Mouse (Mus musculus) midbrain, embryonic 15.5 days (tissue): ENCODE measurements around the gene Thoc5. TPM values are rescaled to one million over a fixed set of nuclear protein-coding genes. Genes with fewer than 3 reads are reported as not detected.

Experiments used
- ATAC-seq: fragments of 200-750 bp; cut with Nextera tagmentation; replicated peaks from 2 replicates; pipeline ENCODE4 v1.8.0; 2017; ENCODE audit warnings: moderate TSS enrichment
- H3K27ac ChIP-seq: fragments of 300-500 bp; sonication (generic); 2 replicates; pipeline ENCODE4 v1.5.1; 2015; ENCODE audit warnings: mild to moderate bottlenecking, inconsistent platforms
- H3K27me3 ChIP-seq: fragments of 300-500 bp; sonication (generic); replicated peaks from 2 replicates; pipeline ENCODE4 v1.6.1; 2015; ENCODE audit warnings: inconsistent platforms
- H3K36me3 ChIP-seq: fragments of 300-500 bp; sonication (generic); replicated peaks from 2 replicates; pipeline ENCODE4 v1.6.1; 2015; ENCODE audit warnings: inconsistent platforms
- H3K4me1 ChIP-seq: fragments of 300-500 bp; sonication (generic); 2 replicates; pipeline ENCODE4 v1.6.1; 2015; ENCODE audit warnings: inconsistent platforms
- H3K4me2 ChIP-seq: fragments of 300-500 bp; sonication (generic); 2 replicates; pipeline ENCODE4 v1.6.1; 2015; ENCODE audit warnings: inconsistent platforms, mild to moderate bottlenecking, moderate library complexity
- H3K4me3 ChIP-seq: fragments of 300-500 bp; sonication (generic); 2 replicates; pipeline ENCODE4 v1.5.1; 2015; ENCODE audit warnings: mild to moderate bottlenecking, inconsistent platforms
- H3K9ac ChIP-seq: fragments of 300-500 bp; sonication (generic); 2 replicates; pipeline ENCODE4 v1.6.1; 2015; ENCODE audit warnings: mild to moderate bottlenecking, inconsistent platforms
- H3K9me3 ChIP-seq: fragments of 300-500 bp; sonication (generic); 2 replicates; pipeline ENCODE4 v1.6.1; 2016; ENCODE audit warnings: inconsistent platforms
- WGBS: fragments of 180-500 bp; shearing (Covaris S2); methylation state at CpG from one replicate; pipeline ENCODE4 v1.1.7; 2015; ENCODE audit warnings: mixed read lengths; 5-methylcytosine and 5-hydroxymethylcytosine counted together
- microRNA-seq: library from miRNA; unstranded; fragments of <30 nt; microRNA quantifications from one replicate; pipeline ENCODE4, GENCODE M21; 2016
- polyA plus RNA-seq: library from polyadenylated mRNA; unstranded; fragments of >200 nt; fragmentation: Nextera tagmentation; extraction: Ambion mirVana; gene quantifications from 2 replicates; pipeline ENCODE4 v1.2.1, GENCODE M21; 2015

Gene Thoc5
- polyA plus RNA-seq, 1 experiment from 2014 or later = 59.7 TPM

GRCm38 (mm10) chr11:4966325-4966724, 71.2 kb downstream of the Thoc5 start:
- 35% methylated on average over 2 of the region's 2 CpGs for WGBS
- no peaks in the 10 kb centered on the region for H3K27me3 ChIP-seq

GRCm38 (mm10) chr11:4966888-4967287, 71.8 kb downstream of the Thoc5 start:
- Histone ChIP-seq H3K36me3 (no peaks in the 10 kb centered on the region), H3K27ac (no peak overlapping the region), H3K27me3 (no peaks in the 10 kb centered on the region), H3K9me3 (no peaks in the 10 kb centered on the region), H3K9ac (no peak overlapping the region), H3K4me3 (no peak overlapping the region), H3K4me2 (no peak overlapping the region), H3K4me1 (peaks cover 3% of the 10 kb centered on the region; the same call in 1 of the 2 replicates)
- WGBS = 62% methylated on average over 5 of the region's 5 CpGs
- no peak for ATAC-seq

More at GRCm38 (mm10) chr11:4966325-4966724, 71.2 kb downstream of the Thoc5 start:
- peaks cover 3% of the 10 kb centered on the region; the same call in 1 of the 2 replicates for H3K4me1 ChIP-seq
- H3K9ac ChIP-seq = no peak overlapping the region
- no peaks in the 10 kb centered on the region for H3K9me3 ChIP-seq
- no peaks in the 10 kb centered on the region for H3K36me3 ChIP-seq
- no peak for ATAC-seq
- no peak overlapping the region for H3K27ac ChIP-seq
- no peak overlapping the region for H3K4me3 ChIP-seq
- H3K4me2 ChIP-seq = no peak overlapping the region

- no peak overlapping the region for H3K4me3 ChIP-seq
- H3K4me1 ChIP-seq = peaks cover 3% of the 10 kb centered on the region; the same call in 1 of the 2 replicates
- no peaks in the 10 kb centered on the region for H3K36me3 ChIP-seq
- H3K27ac ChIP-seq = no peak overlapping the region
- no peak for ATAC-seq
- H3K4me2 ChIP-seq = no peak overlapping the region
- H3K9ac ChIP-seq = no peak overlapping the region
- H3K27me3 ChIP-seq = no peaks in the 10 kb centered on the region
- WGBS = 42% methylated on average over 2 of the region's 2 CpGs
- H3K9me3 ChIP-seq = no peaks in the 10 kb centered on the region
Measured at GRCm38 (mm10) chr11:4967549-4967948, 72.4 kb downstream of the Thoc5 start.

GRCm38 (mm10) chr11:4968376-4968775, 73.3 kb downstream of the Thoc5 start:
- WGBS = 82% methylated on average over 10 of the region's 10 CpGs
- no peak overlapping the region for H3K9ac ChIP-seq
- no peak for ATAC-seq
- H3K4me3 ChIP-seq = no peak overlapping the region
- no peak overlapping the region for H3K4me2 ChIP-seq
- no peaks in the 10 kb centered on the region for H3K27me3 ChIP-seq
- H3K4me1 ChIP-seq = no peaks in the 10 kb centered on the region
- H3K36me3 ChIP-seq = no peaks in the 10 kb centered on the region
- no peaks in the 10 kb centered on the region for H3K9me3 ChIP-seq
- no peak overlapping the region for H3K27ac ChIP-seq

GRCm38 (mm10) chr11:4972967-4973870, 78.1 kb downstream of the Thoc5 start:
- 57% methylated on average over 13 of the region's 13 CpGs for WGBS
- Histone ChIP-seq H3K9me3 (no peaks in the 10 kb centered on the region), H3K9ac (no peak overlapping the region), H3K4me1 (no peaks in the 10 kb centered on the region), H3K4me3 (no peak overlapping the region), H3K27ac (no peak overlapping the region), H3K27me3 (no peaks in the 10 kb centered on the region), H3K4me2 (no peak overlapping the region), H3K36me3 (no peaks in the 10 kb centered on the region)
- no peak; the same call in 1 of the 2 replicates for ATAC-seq

GRCm38 (mm10) chr11:4973871-4974256, 78.7 kb downstream of the Thoc5 start:
- Histone ChIP-seq H3K4me2 (no peak overlapping the region), H3K9ac (no peak overlapping the region), H3K27me3 (no peaks in the 10 kb centered on the region), H3K27ac (no peak overlapping the region), H3K4me1 (no peaks in the 10 kb centered on the region), H3K36me3 (no peaks in the 10 kb centered on the region), H3K9me3 (no peaks in the 10 kb centered on the region), H3K4me3 (no peak overlapping the region)
- ATAC-seq = no peak
- WGBS = 94% methylated on average over 2 of the region's 2 CpGs

GRCm38 (mm10) chr11:4974376-4975122, 79.4 kb downstream of the Thoc5 start:
- no peaks in the 10 kb centered on the region for H3K4me1 ChIP-seq
- H3K4me3 ChIP-seq = no peak overlapping the region
- H3K9ac ChIP-seq = no peak overlapping the region
- 81% methylated on average over 11 of the region's 11 CpGs for WGBS
- H3K27ac ChIP-seq = no peak overlapping the region
- H3K9me3 ChIP-seq = no peaks in the 10 kb centered on the region
- no peaks in the 10 kb centered on the region for H3K27me3 ChIP-seq
- ATAC-seq = 0 out of 2 replicates have a peak, but pooled peaks have one; percentile 29
- H3K36me3 ChIP-seq = no peaks in the 10 kb centered on the region
- no peak overlapping the region for H3K4me2 ChIP-seq

GRCm38 (mm10) chr11:4975623-4976022, 80.5 kb downstream of the Thoc5 start:
- H3K4me2 ChIP-seq = peak overlapping the region; percentile 17; the same call in 1 of the 2 replicates
- H3K4me1 ChIP-seq = no peaks in the 10 kb centered on the region
- H3K4me3 ChIP-seq = no peak overlapping the region
- H3K9me3 ChIP-seq = no peaks in the 10 kb centered on the region
- no peak overlapping the region for H3K27ac ChIP-seq
- H3K36me3 ChIP-seq = no peaks in the 10 kb centered on the region
- 7% methylated on average over 14 of the region's 14 CpGs for whole genome bisulfite sequencing
- H3K27me3 ChIP-seq = no peaks in the 10 kb centered on the region
- H3K9ac ChIP-seq = no peak overlapping the region
- peak; percentile 69; the same call in 1 of the 2 replicates for ATAC-seq

Small RNA genes lying within 50 kb of the gene (microRNA-seq; reads per million reads assigned to microRNA genes)
- gene Mir6918 = 1.1 reads per million

Other genes with a start within 250 kb of the Thoc5 start
- gene Uqcr10, start 191.0 kb upstream of the Thoc5 start, polyA plus RNA-seq = 556 and 560 TPM in 2 replicates
- gene Zmat5, start 190.6 kb upstream of the Thoc5 start, polyA plus RNA-seq = 57.0 and 59.1 TPM in 2 replicates
- gene Cabp7, start 148.5 kb upstream of the Thoc5 start, polyA plus RNA-seq = 1.8 and 2.2 TPM in 2 replicates
- gene Nf2, start 45.8 kb upstream of the Thoc5 start, polyA plus RNA-seq = 63.6 and 66.8 TPM in 2 replicates
- gene Nipsnap1, start 21.4 kb upstream of the Thoc5 start, polyA plus RNA-seq = 150 and 152 TPM in 2 replicates
- 3.6 and 3.9 TPM in 2 replicates for gene Nefh, start 52.7 kb downstream of the Thoc5 start, polyA plus RNA-seq
- gene Ap1b1, start 91.5 kb downstream of the Thoc5 start, polyA plus RNA-seq = 110 and 113 TPM in 2 replicates
- gene Rasl10a, start 162.8 kb downstream of the Thoc5 start, polyA plus RNA-seq = 0.77 and 1.3 TPM in 2 replicates
- gene Gas2l1, start 170.0 kb downstream of the Thoc5 start, polyA plus RNA-seq = 25.2 and 26.1 TPM in 2 replicates
- 49.5 and 55.4 TPM in 2 replicates for gene Rhbdd3, start 203.6 kb downstream of the Thoc5 start, polyA plus RNA-seq
- gene Ewsr1, start 203.9 kb downstream of the Thoc5 start, polyA plus RNA-seq = 635 and 653 TPM in 2 replicates